Mouse (Mus musculus): Measurements from ENCODE around the gene Cd59b. TPM values are rescaled to one million over a fixed set of nuclear protein-coding genes. Genes with fewer than 3 reads are reported as not detected.
"Not testable (repeated sequence)": the region's sequence is repeated elsewhere in the genome, so short reads cannot be mapped to it uniquely, and the experiment has no call there.

The Cd59b gene
- polyA plus RNA-seq, 1 experiment from 2014 or later, result 4.7 TPM

DNA sequence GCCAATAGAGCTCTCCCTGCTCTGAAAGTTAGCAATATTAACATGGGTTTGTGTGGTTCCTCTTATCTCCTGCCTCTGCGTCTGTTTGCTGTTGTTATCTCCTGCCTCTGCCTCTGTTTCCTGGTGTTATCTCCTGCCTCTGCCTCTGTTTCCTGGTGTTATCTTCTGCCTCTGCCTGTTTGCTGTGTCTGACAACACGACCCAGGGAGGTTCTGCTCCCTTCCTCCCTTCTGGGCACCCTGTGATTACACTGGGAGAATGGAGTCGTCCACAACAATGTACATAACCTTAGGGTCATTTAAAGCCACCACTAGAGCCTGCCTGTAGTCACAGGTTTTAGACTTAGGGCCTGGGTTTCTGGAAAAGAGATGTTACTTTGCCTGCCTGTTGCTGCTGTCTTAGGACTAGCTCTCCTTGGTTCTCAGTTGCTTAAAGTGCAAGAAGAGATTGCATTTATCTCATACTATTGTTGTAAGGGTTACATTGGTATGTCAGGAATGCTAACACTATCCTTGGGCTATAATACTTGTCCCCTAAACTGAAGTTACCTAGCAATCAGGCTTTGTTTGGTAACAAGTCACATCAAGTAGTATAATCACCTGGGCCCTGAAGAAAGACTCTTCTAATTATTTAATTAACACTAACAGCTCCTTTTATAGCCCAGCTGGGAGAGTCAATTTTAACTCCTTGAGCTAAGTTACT is 29.0 kb downstream of the Cd59b start:
- Histone ChIP-seq H3K4me1 (peaks cover 56% of the 10 kb centered on the region), H3K27ac (replicated peaks) (peak overlapping the region; percentile 54), H3K4me3 (peak overlapping the region; percentile 23), H3K4me2 (peak overlapping the region; percentile 76), H3K9ac (peak overlapping the region; percentile 8), H3K9me3 (no peaks in the 10 kb centered on the region), H3K36me3 (no peaks in the 10 kb centered on the region), H3K27me3 (replicated peaks) (no peaks in the 10 kb centered on the region)
- WGBS, result 6% methylated on average over 3 of the region's 3 CpGs
- peak; percentile 61; the same call in 1 of the 2 replicates for ATAC-seq (ENCODE audit: extremely low read depth, insufficient number of reproducible peaks, low FRiP score, low TSS enrichment)

GRCm38 (mm10) chr2:104099231-104099585 is 29.6 kb downstream of the Cd59b start:
- no peaks in the 10 kb centered on the region for H3K9me3 ChIP-seq
- H3K27me3 ChIP-seq (replicated peaks), result no peaks in the 10 kb centered on the region
- H3K4me1 ChIP-seq, result peaks cover 58% of the 10 kb centered on the region
- WGBS, result 82% methylated on average over 2 of the region's 2 CpGs
- H3K36me3 ChIP-seq, result peaks cover 2% of the 10 kb centered on the region; the same call in 1 of the 2 replicates
- peak overlapping the region; percentile 23 for H3K4me3 ChIP-seq
- no peak for ATAC-seq (ENCODE audit: extremely low read depth, insufficient number of reproducible peaks, low FRiP score, low TSS enrichment)
- H3K9ac ChIP-seq, result peak overlapping the region; percentile 8; the same call in 1 of the 2 replicates
- H3K27ac ChIP-seq (replicated peaks), result peak overlapping the region; percentile 54
- H3K4me2 ChIP-seq, result peak overlapping the region; percentile 76

DNA sequence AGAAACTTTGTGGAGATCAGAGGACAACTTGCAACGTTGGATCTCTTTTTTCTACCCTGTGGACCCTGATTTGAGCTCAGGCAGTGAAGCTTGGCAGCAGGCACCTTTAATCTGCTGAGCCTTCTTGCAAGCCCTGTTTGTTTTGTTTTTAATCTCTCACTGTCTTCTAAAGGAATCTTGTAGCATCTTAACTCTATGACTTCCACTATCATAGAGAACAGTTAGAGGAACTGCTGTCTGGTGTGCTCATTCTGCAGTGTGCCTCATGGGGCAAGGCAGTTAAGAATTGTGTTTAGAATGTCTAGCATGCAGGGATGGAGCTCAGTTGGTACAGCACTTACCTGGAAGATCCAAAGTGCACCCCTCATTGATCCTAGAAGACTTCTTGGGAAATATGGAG is 30.3 kb downstream of the Cd59b start:
- peak overlapping the region; percentile 23 for H3K4me3 ChIP-seq
- no peak for ATAC-seq (ENCODE audit: extremely low read depth, insufficient number of reproducible peaks, low FRiP score, low TSS enrichment)
- H3K27ac ChIP-seq (replicated peaks), result no peak overlapping the region

GRCm38 (mm10) chr2:104104800-104105199 is 35.2 kb downstream of the Cd59b start:
- Histone ChIP-seq H3K4me2 (no peak overlapping the region), H3K36me3 (peaks cover 25% of the 10 kb centered on the region), H3K4me1 (peaks cover 37% of the 10 kb centered on the region), H3K9me3 (no peaks in the 10 kb centered on the region), H3K9ac (no peak overlapping the region), H3K27me3 (replicated peaks) (no peaks in the 10 kb centered on the region), H3K4me3 (no peak overlapping the region), H3K27ac (replicated peaks) (no peak overlapping the region)
- ATAC-seq (ENCODE audit: extremely low read depth, insufficient number of reproducible peaks, low FRiP score, low TSS enrichment), result no peak
- WGBS, result 82% methylated on average over 6 of the region's 6 CpGs

More for the DNA sequence above, 30.3 kb downstream of the Cd59b start:
- 0 out of 2 replicates have a peak overlapping the region, but pooled peaks have one; percentile 13 for H3K9ac ChIP-seq
- peaks cover 9% of the 10 kb centered on the region for H3K36me3 ChIP-seq
- H3K4me2 ChIP-seq, result peak overlapping the region; percentile 76
- no peaks in the 10 kb centered on the region for H3K9me3 ChIP-seq
- H3K4me1 ChIP-seq, result peaks cover 58% of the 10 kb centered on the region
- WGBS, result 46% methylated on average over 1 of the region's 1 CpGs
- H3K27me3 ChIP-seq (replicated peaks), result no peaks in the 10 kb centered on the region

DNA sequence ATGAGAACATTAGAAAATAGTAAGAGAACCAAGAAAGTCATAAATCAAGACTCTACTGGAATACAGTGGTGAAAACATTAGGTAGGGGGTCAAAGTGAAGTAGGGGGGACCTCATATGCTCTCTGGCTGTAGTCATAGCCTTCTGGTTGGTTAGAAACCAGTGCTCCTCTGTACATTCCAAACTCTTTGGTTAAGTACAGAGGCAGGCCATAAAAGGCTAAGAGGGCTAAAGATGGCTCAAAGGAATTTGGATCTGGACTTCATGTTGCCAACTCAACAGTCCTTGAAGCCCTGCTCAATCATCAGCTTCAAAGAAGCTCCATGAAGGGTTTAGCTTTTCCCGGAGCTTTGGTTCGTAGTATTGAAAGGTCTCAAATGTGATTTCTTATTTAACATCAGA is 39.4 kb downstream of the Cd59b start:
- WGBS, result 44% methylated on average over 2 of the region's 2 CpGs
- not testable (repeated sequence) for ATAC-seq (ENCODE audit: extremely low read depth, insufficient number of reproducible peaks, low FRiP score, low TSS enrichment); H3K27me3 ChIP-seq (replicated peaks); H3K4me3 ChIP-seq; H3K4me2 ChIP-seq; H3K9me3 ChIP-seq; H3K9ac ChIP-seq
- Histone ChIP-seq H3K4me1 (peaks cover 14% of the 10 kb centered on the region), H3K36me3 (peaks cover 42% of the 10 kb centered on the region), H3K27ac (replicated peaks) (peak overlapping the region; percentile 81)

DNA sequence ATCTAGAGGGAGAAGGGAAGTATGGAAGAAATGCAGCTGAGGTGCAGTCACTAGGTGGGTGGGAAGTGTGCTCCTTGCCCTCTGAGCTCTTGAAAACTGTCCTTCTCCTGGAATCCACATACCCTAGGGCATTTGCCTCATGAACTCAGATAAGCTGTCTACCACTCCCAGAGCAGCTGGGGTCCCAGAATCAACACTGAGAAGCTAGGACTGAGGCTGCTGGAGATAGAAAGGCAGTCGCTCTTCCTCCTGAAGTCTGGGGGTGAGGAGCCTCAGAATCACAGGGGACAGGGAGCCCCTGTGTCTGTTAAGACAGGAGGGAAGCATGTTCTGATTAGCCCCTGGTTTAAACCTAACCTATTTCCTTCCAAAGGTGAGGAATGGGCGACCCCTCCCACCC is 39.9 kb downstream of the Cd59b start:
- no peak for ATAC-seq (ENCODE audit: extremely low read depth, insufficient number of reproducible peaks, low FRiP score, low TSS enrichment)
- Histone ChIP-seq H3K4me2 (peak overlapping the region; percentile 16; the same call in 1 of the 2 replicates), H3K27me3 (replicated peaks) (no peaks in the 10 kb centered on the region), H3K27ac (replicated peaks) (peak overlapping the region; percentile 81), H3K4me1 (peaks cover 14% of the 10 kb centered on the region), H3K9ac (0 out of 2 replicates have a peak overlapping the region, but pooled peaks have one; percentile 14), H3K9me3 (no peaks in the 10 kb centered on the region), H3K4me3 (no peak overlapping the region), H3K36me3 (peaks cover 39% of the 10 kb centered on the region)
- WGBS, result 29% methylated on average over 2 of the region's 2 CpGs

DNA sequence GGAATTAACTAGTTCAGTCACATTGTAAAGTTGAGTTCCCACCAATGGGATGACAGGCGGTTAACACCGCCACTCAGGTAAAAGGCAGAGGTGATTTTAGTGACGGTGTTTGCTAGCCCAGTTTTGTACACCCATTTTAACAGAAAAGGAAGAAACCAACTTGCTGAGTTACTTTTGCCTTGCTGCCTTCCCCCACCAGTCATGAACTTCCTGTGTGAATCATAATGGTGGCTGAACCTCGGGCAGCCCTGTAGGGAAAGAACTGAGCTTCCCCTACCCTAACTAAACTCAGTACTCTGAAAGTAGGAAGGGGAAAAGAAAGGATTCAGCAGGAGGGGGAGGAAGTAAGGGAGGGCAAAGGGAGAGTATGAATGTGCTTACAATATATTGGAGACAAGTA is 40.4 kb downstream of the Cd59b start:
- Histone ChIP-seq H3K4me3 (no peak overlapping the region), H3K27ac (replicated peaks) (peak overlapping the region; percentile 81; the same call in 1 of the 2 replicates), H3K4me1 (peaks cover 14% of the 10 kb centered on the region), H3K9me3 (no peaks in the 10 kb centered on the region), H3K27me3 (replicated peaks) (no peaks in the 10 kb centered on the region), H3K9ac (no peak overlapping the region), H3K36me3 (peaks cover 40% of the 10 kb centered on the region), H3K4me2 (no peak overlapping the region)
- WGBS, result 77% methylated on average over 4 of the region's 4 CpGs
- ATAC-seq (ENCODE audit: extremely low read depth, insufficient number of reproducible peaks, low FRiP score, low TSS enrichment), result no peak

- H3K4me2 ChIP-seq; H3K9me3 ChIP-seq; H3K4me3 ChIP-seq; H3K27ac ChIP-seq (replicated peaks); H3K27me3 ChIP-seq (replicated peaks); ATAC-seq (ENCODE audit: extremely low read depth, insufficient number of reproducible peaks, low FRiP score, low TSS enrichment); H3K9ac ChIP-seq: not testable (repeated sequence)
- peaks cover 29% of the 10 kb centered on the region for H3K36me3 ChIP-seq
- H3K4me1 ChIP-seq, result peaks cover 14% of the 10 kb centered on the region
- no CpG with 5 or more reads among the region's 1 CpGs for WGBS
These were observed 41.6 kb downstream of the Cd59b start for GRCm38 (mm10) chr2:104111170-104111797.

- not testable (repeated sequence) for H3K9ac ChIP-seq; H3K27me3 ChIP-seq (replicated peaks); H3K27ac ChIP-seq (replicated peaks); H3K4me2 ChIP-seq; ATAC-seq (ENCODE audit: extremely low read depth, insufficient number of reproducible peaks, low FRiP score, low TSS enrichment); H3K4me3 ChIP-seq; H3K9me3 ChIP-seq
- peaks cover 14% of the 10 kb centered on the region for H3K4me1 ChIP-seq
- peaks cover 31% of the 10 kb centered on the region for H3K36me3 ChIP-seq
These were observed 43.9 kb downstream of the Cd59b start for GRCm38 (mm10) chr2:104113563-104113962.

DNA sequence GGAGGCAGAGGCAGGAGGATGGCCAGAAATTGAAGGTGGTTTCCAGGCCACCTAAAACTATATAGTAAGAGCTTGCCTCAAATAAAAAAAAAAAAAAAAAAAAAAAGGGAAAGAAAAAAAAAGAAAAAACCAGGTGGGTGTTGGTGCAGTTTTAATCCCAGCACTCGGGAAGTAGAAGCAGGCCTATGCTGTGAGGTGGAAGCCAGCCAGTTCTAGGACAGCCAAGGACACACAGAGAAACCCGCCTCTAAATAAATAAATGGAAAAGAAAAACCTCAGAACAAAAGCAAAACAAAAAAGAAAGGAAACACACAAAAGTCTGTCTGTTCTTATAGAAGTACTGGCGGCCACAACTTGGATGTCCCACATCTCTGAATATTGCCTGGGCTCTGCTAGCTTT is 45.2 kb downstream of the Cd59b start:
- peaks cover 31% of the 10 kb centered on the region for H3K36me3 ChIP-seq
- no peak overlapping the region for H3K9ac ChIP-seq
- no peak overlapping the region for H3K27ac ChIP-seq (replicated peaks)
- WGBS, result 80% methylated on average over 3 of the region's 3 CpGs
- ATAC-seq (ENCODE audit: extremely low read depth, insufficient number of reproducible peaks, low FRiP score, low TSS enrichment), result no peak
- no peaks in the 10 kb centered on the region for H3K9me3 ChIP-seq
- H3K27me3 ChIP-seq (replicated peaks), result no peaks in the 10 kb centered on the region
- no peak overlapping the region for H3K4me2 ChIP-seq
- H3K4me3 ChIP-seq, result no peak overlapping the region
- peaks cover 19% of the 10 kb centered on the region for H3K4me1 ChIP-seq

- Histone ChIP-seq H3K4me1 (peaks cover 39% of the 10 kb centered on the region), H3K36me3 (peaks cover 25% of the 10 kb centered on the region)
- H3K4me3 ChIP-seq; ATAC-seq (ENCODE audit: extremely low read depth, insufficient number of reproducible peaks, low FRiP score, low TSS enrichment); H3K27ac ChIP-seq (replicated peaks); H3K4me2 ChIP-seq; H3K27me3 ChIP-seq (replicated peaks); H3K9ac ChIP-seq; H3K9me3 ChIP-seq: not testable (repeated sequence)
These were observed 47.5 kb downstream of the Cd59b start for GRCm38 (mm10) chr2:104117173-104117572.

DNA sequence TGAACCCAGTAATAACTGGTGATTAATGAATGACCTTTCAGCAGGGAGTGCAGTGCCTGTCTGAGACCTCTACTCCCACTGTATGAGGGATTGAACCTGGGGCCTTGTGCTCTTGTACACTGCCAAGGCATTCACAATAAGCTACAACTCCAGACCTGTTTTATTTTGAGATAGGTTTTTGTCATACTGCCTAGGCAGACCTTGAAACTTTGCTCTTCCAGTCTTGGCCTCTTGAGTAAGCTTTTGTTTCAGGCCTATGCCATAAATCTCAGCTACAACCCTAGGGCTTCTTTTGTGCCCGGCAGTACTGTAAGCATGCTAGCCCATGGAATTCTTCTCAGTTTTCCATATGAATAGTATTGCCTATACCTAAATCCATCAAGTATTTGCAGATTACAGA is 49.4 kb downstream of the Cd59b start:
- H3K4me1 ChIP-seq, result peaks cover 52% of the 10 kb centered on the region

More for the DNA sequence above, 49.4 kb downstream of the Cd59b start:
- Histone ChIP-seq H3K27me3 (replicated peaks) (no peaks in the 10 kb centered on the region), H3K9ac (no peak overlapping the region), H3K9me3 (no peaks in the 10 kb centered on the region), H3K4me3 (no peak overlapping the region), H3K27ac (replicated peaks) (peak overlapping the region; percentile 91; the same call in 1 of the 2 replicates), H3K4me2 (no peak overlapping the region), H3K36me3 (peaks cover 13% of the 10 kb centered on the region)
- ATAC-seq (ENCODE audit: extremely low read depth, insufficient number of reproducible peaks, low FRiP score, low TSS enrichment), result no peak
- WGBS, result 82% methylated on average over 1 of the region's 1 CpGs
